Mouse (Mus musculus) hindbrain, embryonic 13.5 days (tissue): ENCODE data around the gene Ppfibp2. TPM values are rescaled to one million over a fixed set of nuclear protein-coding genes. Genes with fewer than 3 reads are reported as not detected.

Source experiments
- ATAC-seq: fragments of 200-750 bp; cut with Nextera tagmentation; 2 replicates; pipeline ENCODE4 v1.8.0; 2017; ENCODE audit warnings: moderate TSS enrichment; ENCODE audit not compliant: low FRiP score
- H3K27ac ChIP-seq: fragments of 300-500 bp; sonication (generic); 2 replicates; pipeline ENCODE4 v1.5.1; 2015; ENCODE audit warnings: inconsistent platforms, mild to moderate bottlenecking, moderate library complexity
- H3K27me3 ChIP-seq: fragments of 300-500 bp; sonication (generic); 2 replicates; pipeline ENCODE4 v1.6.1; 2015; ENCODE audit warnings: mild to moderate bottlenecking, inconsistent platforms
- H3K36me3 ChIP-seq: fragments of 300-500 bp; sonication (generic); 2 replicates; pipeline ENCODE4 v1.6.1; 2015; ENCODE audit warnings: mild to moderate bottlenecking, inconsistent platforms
- H3K4me1 ChIP-seq: fragments of 300-500 bp; sonication (generic); replicated peaks from 2 replicates; pipeline ENCODE4 v1.6.1; 2015; ENCODE audit warnings: inconsistent platforms
- H3K4me2 ChIP-seq: fragments of 300-500 bp; sonication (generic); 2 replicates; pipeline ENCODE4 v1.6.1; 2015; ENCODE audit warnings: inconsistent platforms, mild to moderate bottlenecking, moderate library complexity
- H3K4me3 ChIP-seq: fragments of 300-500 bp; sonication (generic); 2 replicates; pipeline ENCODE4 v1.5.1; 2015; ENCODE audit warnings: mild to moderate bottlenecking, inconsistent platforms
- H3K9ac ChIP-seq: fragments of 300-500 bp; sonication (generic); 2 replicates; pipeline ENCODE4 v1.6.1; 2015; ENCODE audit warnings: mild to moderate bottlenecking, inconsistent platforms
- H3K9me3 ChIP-seq: fragments of 300-500 bp; sonication (generic); 2 replicates; pipeline ENCODE4 v1.6.1; 2016; ENCODE audit warnings: inconsistent platforms
- WGBS: fragments of 180-500 bp; shearing (Covaris S2); methylation state at CpG from one replicate; pipeline ENCODE4 v1.1.7; 2015; 5-methylcytosine and 5-hydroxymethylcytosine counted together
- polyA plus RNA-seq: library from polyadenylated mRNA; unstranded; fragments of >200 nt; fragmentation: Nextera tagmentation; extraction: Ambion mirVana; gene quantifications from 2 replicates; pipeline ENCODE4 v1.2.1, GENCODE M21; 2015

Ppfibp2 gene
- polyA plus RNA-seq, 1 experiment from 2014 or later: 2.4 TPM

- Histone ChIP-seq H3K9me3 (no peaks in the 10 kb centered on the region), H3K27me3 (peaks cover 4% of the 10 kb centered on the region; the same call in 1 of the 2 replicates), H3K9ac (no peak overlapping the region), H3K4me3 (no peak overlapping the region), H3K4me1 (no peaks in the 10 kb centered on the region), H3K4me2 (no peak overlapping the region), H3K36me3 (no peaks in the 10 kb centered on the region), H3K27ac (no peak overlapping the region)
- 80% methylated on average over 3 of the region's 3 CpGs for WGBS
- ATAC-seq: no peak
Measured at GRCm38 (mm10) chr7:107675224-107675623, 80.2 kb downstream of the Ppfibp2 start.

- WGBS: 52% methylated on average over 6 of the region's 6 CpGs
- no peak overlapping the region for H3K4me3 ChIP-seq
- no peak overlapping the region for H3K9ac ChIP-seq
- H3K4me2 ChIP-seq: no peak overlapping the region
- peaks cover 25% of the 10 kb centered on the region for H3K27me3 ChIP-seq
- H3K27ac ChIP-seq: no peak overlapping the region
- no peaks in the 10 kb centered on the region for H3K36me3 ChIP-seq
- ATAC-seq: no peak
- no peaks in the 10 kb centered on the region for H3K4me1 ChIP-seq
- H3K9me3 ChIP-seq: no peaks in the 10 kb centered on the region
Measured at GRCm38 (mm10) chr7:107680151-107680852, 85.3 kb downstream of the Ppfibp2 start.

- Histone ChIP-seq H3K4me1 (no peaks in the 10 kb centered on the region), H3K4me2 (no peak overlapping the region), H3K4me3 (no peak overlapping the region), H3K9ac (no peak overlapping the region), H3K27me3 (peaks cover 32% of the 10 kb centered on the region), H3K36me3 (no peaks in the 10 kb centered on the region), H3K9me3 (no peaks in the 10 kb centered on the region), H3K27ac (no peak overlapping the region)
- 81% methylated on average over 2 of the region's 2 CpGs for WGBS
- no peak for ATAC-seq
Measured at GRCm38 (mm10) chr7:107681306-107681705, 86.3 kb downstream of the Ppfibp2 start.

DNA sequence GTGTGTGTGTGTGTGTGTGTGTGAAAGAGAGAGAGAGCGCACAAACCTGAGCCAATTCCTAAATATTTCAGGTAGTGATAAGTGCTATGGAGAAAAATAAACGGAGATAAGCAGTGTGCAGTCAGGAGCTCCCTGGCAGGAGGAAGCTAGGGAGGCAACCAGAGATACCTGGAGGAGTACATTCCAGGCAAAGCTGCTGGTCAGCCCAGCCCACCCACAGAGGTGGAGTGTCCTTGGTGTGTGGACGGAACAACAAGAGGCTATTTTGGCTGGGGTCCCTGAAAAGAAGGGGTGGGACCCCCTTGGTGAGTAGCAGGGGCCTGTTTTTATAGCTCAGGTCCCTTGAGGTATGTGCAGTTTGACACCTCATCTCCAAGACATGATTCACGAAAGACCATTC lies 88.2 kb downstream of the Ppfibp2 start:
- Histone ChIP-seq H3K9me3 (no peaks in the 10 kb centered on the region), H3K4me2 (no peak overlapping the region), H3K4me3 (no peak overlapping the region), H3K27ac (no peak overlapping the region), H3K27me3 (peaks cover 44% of the 10 kb centered on the region), H3K36me3 (no peaks in the 10 kb centered on the region), H3K4me1 (no peaks in the 10 kb centered on the region), H3K9ac (no peak overlapping the region)
- no peak for ATAC-seq
- WGBS: 87% methylated on average over 4 of the region's 4 CpGs

- WGBS: 90% methylated on average over 3 of the region's 3 CpGs
Measured at GRCm38 (mm10) chr7:107683622-107684021, 88.6 kb downstream of the Ppfibp2 start.

GRCm38 (mm10) chr7:107685238-107685954 lies 90.4 kb downstream of the Ppfibp2 start:
- Histone ChIP-seq H3K27ac (no peak overlapping the region), H3K27me3 (peaks cover 63% of the 10 kb centered on the region), H3K4me1 (no peaks in the 10 kb centered on the region), H3K9me3 (no peaks in the 10 kb centered on the region), H3K9ac (no peak overlapping the region), H3K36me3 (no peaks in the 10 kb centered on the region), H3K4me2 (no peak overlapping the region), H3K4me3 (no peak overlapping the region)
- WGBS: 81% methylated on average over 8 of the region's 8 CpGs
- ATAC-seq: no peak

More at GRCm38 (mm10) chr7:107683622-107684021, 88.6 kb downstream of the Ppfibp2 start:
- Histone ChIP-seq H3K4me3 (no peak overlapping the region), H3K9me3 (no peaks in the 10 kb centered on the region), H3K9ac (no peak overlapping the region), H3K4me2 (no peak overlapping the region), H3K27ac (no peak overlapping the region), H3K27me3 (peaks cover 48% of the 10 kb centered on the region), H3K4me1 (no peaks in the 10 kb centered on the region), H3K36me3 (no peaks in the 10 kb centered on the region)
- no peak for ATAC-seq

- ATAC-seq: no peak
- no peak overlapping the region for H3K9ac ChIP-seq
- no peak overlapping the region for H3K27ac ChIP-seq
- WGBS: 90% methylated on average over 7 of the region's 7 CpGs
- H3K36me3 ChIP-seq: no peaks in the 10 kb centered on the region
- H3K27me3 ChIP-seq: peaks cover 64% of the 10 kb centered on the region
- H3K9me3 ChIP-seq: no peaks in the 10 kb centered on the region
- H3K4me1 ChIP-seq: 0 out of 2 replicates have a peak, but pooled peaks cover 2% of the 10 kb centered on the region
- H3K4me3 ChIP-seq: no peak overlapping the region
- H3K4me2 ChIP-seq: no peak overlapping the region
Measured at GRCm38 (mm10) chr7:107685955-107686285, 90.9 kb downstream of the Ppfibp2 start.

DNA sequence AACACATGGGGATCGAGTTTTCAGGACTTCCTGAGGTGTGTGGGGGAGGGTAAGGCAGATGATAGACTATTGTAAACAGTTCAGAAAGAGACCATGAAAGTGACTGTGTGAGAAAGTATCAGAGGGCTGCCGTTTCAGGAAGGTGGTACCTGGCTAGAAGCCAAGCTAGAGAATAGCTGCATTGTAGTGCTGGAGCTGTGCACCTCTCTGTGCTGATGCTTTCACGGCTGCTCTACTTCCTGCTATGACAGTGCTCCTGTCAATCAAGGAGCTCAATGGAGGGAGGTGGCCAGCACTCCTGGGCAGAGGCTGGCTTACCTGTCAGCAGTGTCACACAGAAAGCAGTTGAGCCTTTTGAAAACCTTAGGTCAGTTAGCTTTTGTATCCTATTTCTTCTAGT lies 92.4 kb downstream of the Ppfibp2 start:
- Histone ChIP-seq H3K27me3 (peaks cover 68% of the 10 kb centered on the region), H3K4me3 (no peak overlapping the region), H3K4me2 (no peak overlapping the region), H3K9ac (no peak overlapping the region), H3K4me1 (0 out of 2 replicates have a peak, but pooled peaks cover 4% of the 10 kb centered on the region), H3K9me3 (no peaks in the 10 kb centered on the region), H3K36me3 (no peaks in the 10 kb centered on the region), H3K27ac (no peak overlapping the region)
- no peak for ATAC-seq
- WGBS: 41% methylated on average over 3 of the region's 3 CpGs

- no peak overlapping the region for H3K4me2 ChIP-seq
- no peak overlapping the region for H3K27ac ChIP-seq
- no peak overlapping the region for H3K4me3 ChIP-seq
- H3K27me3 ChIP-seq: peaks cover 74% of the 10 kb centered on the region
- WGBS: 90% methylated on average over 4 of the region's 4 CpGs
- no peaks in the 10 kb centered on the region for H3K9me3 ChIP-seq
- H3K36me3 ChIP-seq: no peaks in the 10 kb centered on the region
- ATAC-seq: no peak
- H3K9ac ChIP-seq: no peak overlapping the region
- H3K4me1 ChIP-seq: 0 out of 2 replicates have a peak, but pooled peaks cover 4% of the 10 kb centered on the region
Measured at GRCm38 (mm10) chr7:107688040-107688439, 93.0 kb downstream of the Ppfibp2 start.

DNA sequence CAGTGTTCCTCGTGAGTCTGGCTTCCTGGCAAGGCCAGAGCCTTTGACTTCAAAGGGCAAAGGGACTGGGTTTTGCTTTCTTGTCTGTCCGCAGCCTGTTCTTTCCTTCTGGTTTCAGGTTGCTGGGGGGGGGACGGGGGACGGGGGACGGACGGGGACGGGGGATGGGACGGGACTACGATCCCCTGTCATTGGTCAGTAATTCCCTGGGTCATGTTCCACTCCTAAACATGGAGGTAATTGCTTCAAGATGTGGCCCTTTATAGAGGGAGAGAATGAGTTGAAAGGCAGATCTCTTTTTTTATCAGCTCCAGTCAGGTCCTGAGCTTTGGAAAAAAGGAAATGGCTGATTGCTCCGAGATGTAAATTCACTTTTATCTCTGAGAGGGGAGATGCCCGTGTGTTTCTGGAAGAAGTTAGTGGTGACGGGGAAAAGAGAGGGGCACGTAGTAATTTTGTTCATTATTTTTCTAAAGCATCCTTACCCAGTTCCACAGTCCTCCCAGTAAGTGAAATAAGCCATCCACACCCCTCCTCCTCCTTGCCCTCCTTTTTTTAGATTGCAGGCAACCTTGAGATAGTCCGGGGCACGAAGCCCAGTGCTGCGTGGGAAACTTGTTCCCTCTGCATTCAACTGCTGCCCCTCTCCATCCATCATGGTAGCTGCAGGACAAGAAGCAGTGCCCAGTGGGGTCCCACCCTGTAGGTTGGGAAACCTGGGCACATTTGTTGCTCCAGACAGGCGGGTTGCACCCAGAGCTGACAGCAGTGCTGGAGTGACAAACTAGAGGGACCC lies 95.6 kb downstream of the Ppfibp2 start:
- H3K27ac ChIP-seq: no peak overlapping the region
- WGBS: 35% methylated on average over 17 of the region's 17 CpGs
- H3K4me3 ChIP-seq: no peak overlapping the region
- no peak for ATAC-seq
- no peaks in the 10 kb centered on the region for H3K36me3 ChIP-seq
- H3K4me1 ChIP-seq: 0 out of 2 replicates have a peak, but pooled peaks cover 4% of the 10 kb centered on the region
- peaks cover 78% of the 10 kb centered on the region for H3K27me3 ChIP-seq
- H3K9me3 ChIP-seq: no peaks in the 10 kb centered on the region
- H3K4me2 ChIP-seq: no peak overlapping the region
- no peak overlapping the region for H3K9ac ChIP-seq

GRCm38 (mm10) chr7:107691493-107691892 lies 96.5 kb downstream of the Ppfibp2 start:
- ATAC-seq: no peak
- H3K9me3 ChIP-seq: no peaks in the 10 kb centered on the region

DNA sequence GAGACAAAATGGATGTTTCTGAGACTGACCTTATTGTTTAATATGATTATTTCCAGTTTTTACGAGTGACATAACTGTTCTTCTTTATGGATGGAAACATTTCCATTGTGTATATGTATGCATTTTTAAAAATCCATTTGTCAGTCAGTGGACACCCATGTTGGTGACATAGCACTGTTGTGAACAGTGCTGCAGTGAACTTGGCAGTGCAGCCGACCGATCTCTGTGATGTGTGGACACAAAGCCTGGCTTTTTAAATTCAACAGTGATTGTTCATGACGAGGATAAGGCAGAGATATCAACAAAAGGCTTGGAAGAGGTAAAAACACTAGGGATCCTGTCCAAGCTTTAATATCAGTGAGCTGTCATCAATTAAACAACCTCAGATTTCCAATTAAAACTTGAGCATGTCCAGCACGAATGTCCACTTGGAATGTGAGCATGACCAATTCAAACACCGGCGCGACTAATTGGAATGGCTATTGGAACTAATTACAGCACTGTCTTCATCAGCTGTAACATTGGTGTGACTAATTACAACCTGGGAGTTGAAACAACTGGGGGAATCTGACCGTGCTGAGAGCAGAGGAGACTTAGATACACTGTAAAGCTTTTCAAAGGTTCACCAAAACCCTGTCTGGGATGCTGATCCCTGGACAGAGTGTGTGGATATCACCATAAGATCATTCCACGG lies 99.4 kb downstream of the Ppfibp2 start:
- H3K4me1 ChIP-seq: 0 out of 2 replicates have a peak, but pooled peaks cover 4% of the 10 kb centered on the region
- WGBS: 53% methylated on average over 10 of the region's 10 CpGs
- H3K9me3 ChIP-seq: no peaks in the 10 kb centered on the region
- H3K36me3 ChIP-seq: no peaks in the 10 kb centered on the region
- no peak overlapping the region for H3K4me2 ChIP-seq
- H3K27me3 ChIP-seq: peaks cover 84% of the 10 kb centered on the region
- H3K27ac ChIP-seq: no peak overlapping the region
- ATAC-seq: peak; percentile 71
- H3K9ac ChIP-seq: no peak overlapping the region
- no peak overlapping the region for H3K4me3 ChIP-seq

More at GRCm38 (mm10) chr7:107691493-107691892, 96.5 kb downstream of the Ppfibp2 start:
- Histone ChIP-seq H3K4me2 (no peak overlapping the region), H3K4me1 (0 out of 2 replicates have a peak, but pooled peaks cover 4% of the 10 kb centered on the region), H3K36me3 (no peaks in the 10 kb centered on the region), H3K4me3 (no peak overlapping the region), H3K9ac (no peak overlapping the region), H3K27ac (no peak overlapping the region), H3K27me3 (peaks cover 81% of the 10 kb centered on the region)
- WGBS: 35% methylated on average over 6 of the region's 6 CpGs
